Mouse (Mus musculus) liver, postnatal 0 days (tissue): Measurements from ENCODE around the gene Dydc2. TPM values are rescaled to one million over a fixed set of nuclear protein-coding genes. Genes with fewer than 3 reads are reported as not detected.

Experiments
- ATAC-seq: fragments of 200-750 bp; cut with Nextera tagmentation; 2 replicates; pipeline ENCODE4 v1.8.0; 2017; ENCODE audit warnings: mild to moderate bottlenecking, moderate library complexity
- DNase-seq: peaks from one replicate; pipeline ENCODE4 v3.0.0-alpha.2; 2016
- H3K27ac ChIP-seq: fragments of 300-500 bp; sonication (generic); 2 replicates; pipeline ENCODE4 v1.5.1; 2014; ENCODE audit warnings: antibody characterized with exemption, moderate library complexity, mild to moderate bottlenecking, low read depth
- H3K27me3 ChIP-seq: fragments of 300-500 bp; sonication (generic); 2 replicates; pipeline ENCODE4 v1.6.1; 2014; ENCODE audit warnings: low read length, control low read depth, mixed read lengths; ENCODE audit not compliant: insufficient read depth
- H3K36me3 ChIP-seq: fragments of 300-500 bp; sonication (generic); replicated peaks from 2 replicates; pipeline ENCODE4 v1.6.1; 2014; ENCODE audit warnings: mild to moderate bottlenecking, control low read depth, low read length, moderate library complexity, mixed read lengths; ENCODE audit not compliant: insufficient read depth
- H3K4me1 ChIP-seq: fragments of 300-500 bp; sonication (generic); 2 replicates; pipeline ENCODE4 v1.6.1; 2014; ENCODE audit warnings: antibody characterized with exemption, mild to moderate bottlenecking, control low read depth; ENCODE audit not compliant: insufficient read depth
- H3K4me2 ChIP-seq: fragments of 300-500 bp; sonication (generic); 2 replicates; pipeline ENCODE4 v1.6.1; 2014; ENCODE audit warnings: low read depth, mild to moderate bottlenecking, low read length, moderate library complexity, mixed read lengths
- H3K4me3 ChIP-seq: fragments of 300-500 bp; sonication (generic); 2 replicates; pipeline ENCODE4 v1.5.1; 2014; ENCODE audit warnings: low read depth, low read length
- H3K9ac ChIP-seq: fragments of 300-500 bp; sonication (generic); replicated peaks from 2 replicates; pipeline ENCODE4 v1.6.1; 2014; ENCODE audit warnings: mild to moderate bottlenecking, moderate library complexity
- H3K9me3 ChIP-seq: fragments of 300-500 bp; sonication (generic); 2 replicates; pipeline ENCODE4 v1.6.1; 2016; ENCODE audit warnings: mild to moderate bottlenecking, control low read depth, low read length, mixed read lengths
- CTCF ChIP-seq: sonication (generic); IDR thresholded peaks from 2 replicates; pipeline ENCODE4 v1.5.1; 2016; ENCODE audit warnings: antibody characterized with exemption, low read depth
- EP300 ChIP-seq: IDR thresholded peaks from 2 replicates; pipeline ENCODE4 v1.6.1; 2016; ENCODE audit warnings: antibody characterized with exemption, low read depth, mild to moderate bottlenecking
- WGBS: fragments of 180-500 bp; shearing (Covaris S2); extraction: QIAGEN DNeasy Blood & Tissue Kit; methylation state at CpG from one replicate; pipeline ENCODE4 v1.1.7; 2014; ENCODE audit not compliant: insufficient replicate concordance; 5-methylcytosine and 5-hydroxymethylcytosine counted together
- polyA plus RNA-seq: library from polyadenylated mRNA; unstranded; fragments of >200 nt; fragmentation: Nextera tagmentation; extraction: Ambion mirVana; gene quantifications from 2 replicates; pipeline ENCODE4 v1.2.1, GENCODE M21; 2015

Gene Dydc2
- polyA plus RNA-seq, 1 experiment from 2014 or later: not detected

DNA sequence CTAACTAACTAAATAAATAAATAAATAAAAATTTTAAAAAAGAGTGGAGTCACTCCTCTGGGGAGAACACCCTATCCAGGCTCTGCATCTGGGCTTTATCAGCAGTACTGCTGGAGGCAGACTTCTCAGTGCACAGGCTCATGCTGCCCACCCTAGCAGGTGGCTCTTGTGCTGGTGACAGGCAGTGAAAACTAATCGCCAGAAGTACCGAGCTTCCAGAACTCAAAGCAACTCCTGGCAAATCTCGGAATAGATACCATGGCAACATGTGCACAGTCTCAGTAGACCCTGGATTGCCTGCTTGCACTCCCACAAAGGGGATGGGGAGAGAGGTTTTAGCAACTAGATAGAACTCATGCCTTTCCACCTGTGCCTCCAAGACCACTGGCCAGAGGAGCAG is 62.1 kb downstream of the Dydc2 start:
- H3K9me3 ChIP-seq: no peaks in the 10 kb centered on the region
- WGBS: 60% methylated on average over 3 of the region's 3 CpGs
- peak overlapping the region; percentile 31 for H3K4me3 ChIP-seq
- ATAC-seq: peak; percentile 90
- H3K27me3 ChIP-seq: no peaks in the 10 kb centered on the region
- H3K27ac ChIP-seq: peak overlapping the region; percentile 83
- peak; percentile 96 for TF ChIP-seq EP300
- no peak for TF ChIP-seq CTCF
- peaks cover 11% of the 10 kb centered on the region for H3K36me3 ChIP-seq
- DNase-seq: peak; percentile 72
- peaks cover 68% of the 10 kb centered on the region for H3K4me1 ChIP-seq
- peak overlapping the region; percentile 60 for H3K9ac ChIP-seq
- peak overlapping the region; percentile 63 for H3K4me2 ChIP-seq

DNA sequence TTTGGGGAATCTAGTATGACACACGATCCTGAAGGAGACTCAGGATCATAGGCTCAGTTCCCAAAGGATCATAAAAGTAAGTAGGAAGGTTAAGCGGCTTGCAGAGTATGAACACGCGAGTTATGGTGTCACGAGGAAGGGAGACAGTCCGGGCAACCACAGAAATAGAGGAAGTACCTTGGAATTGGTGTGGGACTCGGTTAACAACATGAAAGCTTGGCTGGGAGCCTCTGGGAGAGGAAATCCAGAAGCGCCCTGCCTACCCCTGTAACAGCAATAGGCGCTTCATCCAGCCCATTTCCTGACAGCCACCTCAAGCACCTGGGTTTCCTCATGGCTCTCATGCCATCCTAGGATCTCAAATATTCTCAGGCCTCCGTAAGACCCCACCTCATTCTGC is 62.7 kb downstream of the Dydc2 start:
- peak overlapping the region; percentile 63 for H3K4me2 ChIP-seq

DNA sequence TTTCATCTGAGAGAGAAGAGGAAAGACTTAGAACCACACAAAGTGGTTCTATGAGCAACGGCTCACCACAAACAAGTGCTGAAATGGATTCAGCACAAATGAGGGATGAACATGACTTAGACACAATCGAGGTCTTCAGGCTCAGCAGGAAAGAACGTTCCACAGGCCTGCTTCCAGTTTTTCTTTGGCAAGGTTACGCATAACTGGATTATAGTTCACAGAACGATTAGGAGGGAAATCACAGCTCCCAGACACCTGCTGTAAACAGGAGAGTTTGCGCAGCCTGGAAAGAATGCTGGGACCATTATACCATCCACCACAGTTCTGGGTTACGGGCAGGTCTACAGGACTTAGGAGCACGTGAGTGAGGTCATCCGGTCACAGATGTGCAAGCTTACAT is 63.3 kb downstream of the Dydc2 start:
- Histone ChIP-seq H3K4me2 (peak overlapping the region; percentile 63), H3K27ac (peak overlapping the region; percentile 83), H3K4me1 (peaks cover 57% of the 10 kb centered on the region), H3K9me3 (no peaks in the 10 kb centered on the region), H3K36me3 (peaks cover 22% of the 10 kb centered on the region), H3K27me3 (no peaks in the 10 kb centered on the region), H3K4me3 (peak overlapping the region; percentile 31), H3K9ac (peak overlapping the region; percentile 60)
- TF ChIP-seq EP300 (no peak), CTCF (no peak)
- WGBS: 88% methylated on average over 9 of the region's 9 CpGs
- no peak for DNase-seq
- ATAC-seq: no peak

More for the DNA sequence above, 62.7 kb downstream of the Dydc2 start:
- 69% methylated on average over 10 of the region's 10 CpGs for WGBS
- TF ChIP-seq EP300 (no peak), CTCF (no peak)
- Histone ChIP-seq H3K36me3 (peaks cover 17% of the 10 kb centered on the region), H3K9ac (peak overlapping the region; percentile 60), H3K4me1 (peaks cover 62% of the 10 kb centered on the region), H3K27ac (peak overlapping the region; percentile 83), H3K4me3 (peak overlapping the region; percentile 31), H3K9me3 (no peaks in the 10 kb centered on the region), H3K27me3 (no peaks in the 10 kb centered on the region)
- ATAC-seq (0 out of 2 replicates have a peak, but pooled peaks have one; percentile 1), DNase-seq (no peak)

DNA sequence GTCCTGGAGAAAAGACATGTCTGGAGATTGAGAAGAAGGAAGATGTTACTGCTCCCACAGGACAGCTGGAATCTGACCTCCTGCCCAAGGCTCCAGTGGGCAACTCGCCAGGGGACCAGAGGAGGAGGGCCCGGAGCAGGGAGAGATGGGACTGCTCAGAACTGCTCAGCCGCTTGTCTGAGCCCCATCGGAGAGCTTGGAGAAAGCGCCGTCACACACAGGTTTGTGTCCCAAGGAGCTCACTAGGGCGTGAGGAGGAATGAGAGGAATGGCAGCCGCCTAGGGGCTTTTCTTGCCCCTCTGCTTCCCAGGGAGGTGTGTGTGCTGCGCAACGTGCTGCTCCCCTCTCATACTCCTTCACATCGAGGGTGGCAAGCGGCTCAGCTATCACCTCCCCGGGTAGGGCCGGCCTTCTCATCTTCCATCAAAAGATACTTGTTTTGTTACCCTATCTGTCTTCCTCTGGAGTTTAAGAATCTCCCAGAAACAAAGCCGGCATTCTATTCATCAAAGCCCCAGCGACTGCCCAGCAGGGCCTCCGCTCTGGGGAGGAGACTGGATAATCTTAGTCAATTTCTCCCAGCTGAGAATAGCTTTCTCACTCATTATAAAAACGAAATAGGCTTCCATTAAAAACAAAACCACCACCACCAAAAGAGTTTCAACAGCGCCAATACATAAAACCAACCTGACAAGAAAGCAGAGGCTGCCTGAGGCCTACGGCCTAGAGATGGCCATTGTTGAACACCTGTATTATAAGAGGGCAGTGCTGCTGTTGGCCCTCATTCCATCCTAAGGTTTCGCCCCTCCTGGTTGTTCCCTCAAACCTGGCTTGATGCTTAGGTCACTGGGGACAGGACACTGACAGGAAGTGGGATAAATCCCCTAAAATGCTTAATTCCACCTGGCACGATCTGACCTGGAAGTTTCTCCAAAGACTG is 64.5 kb downstream of the Dydc2 start:
- TF ChIP-seq CTCF: no peak
- TF ChIP-seq EP300: no peak
- peak overlapping the region; percentile 22; the same call in 1 of the 2 replicates for H3K27ac ChIP-seq
- DNase-seq (peak; percentile 54), ATAC-seq (no peak)
- peaks cover 48% of the 10 kb centered on the region for H3K4me1 ChIP-seq
- H3K4me3 ChIP-seq: peak overlapping the region; percentile 15; the same call in 1 of the 2 replicates
- peaks cover 30% of the 10 kb centered on the region for H3K36me3 ChIP-seq
- no peaks in the 10 kb centered on the region for H3K27me3 ChIP-seq
- H3K9me3 ChIP-seq: no peaks in the 10 kb centered on the region
- H3K9ac ChIP-seq: peak overlapping the region; percentile 38; the same call in 1 of the 2 replicates
- H3K4me2 ChIP-seq: peak overlapping the region; percentile 45
- 69% methylated on average over 22 of the region's 22 CpGs for WGBS

DNA sequence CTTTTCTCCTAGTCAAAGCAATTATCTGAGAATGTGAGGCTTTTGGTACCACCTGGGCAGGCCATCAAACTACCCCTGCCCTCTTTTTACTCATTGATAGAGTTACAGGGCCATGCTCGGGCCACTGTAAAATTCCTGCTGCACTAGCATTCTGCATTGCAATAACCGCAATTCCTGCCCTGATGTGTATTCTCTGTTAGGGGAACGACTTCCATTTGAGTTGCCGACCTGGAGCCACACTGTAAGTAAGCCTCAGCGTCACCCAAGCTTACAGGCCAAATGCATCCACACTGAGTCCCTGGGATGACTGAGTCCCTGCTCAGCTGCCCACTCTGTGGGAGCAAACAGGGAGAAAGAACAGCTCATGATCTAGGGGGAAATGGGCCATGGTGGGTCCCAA is 67.4 kb downstream of the Dydc2 start:
- Histone ChIP-seq H3K9ac (no peak overlapping the region), H3K27ac (no peak overlapping the region), H3K9me3 (no peaks in the 10 kb centered on the region), H3K4me3 (no peak overlapping the region), H3K4me1 (peaks cover 25% of the 10 kb centered on the region), H3K36me3 (peaks cover 51% of the 10 kb centered on the region), H3K4me2 (no peak overlapping the region), H3K27me3 (no peaks in the 10 kb centered on the region)
- TF ChIP-seq EP300: no peak
- no peak for TF ChIP-seq CTCF
- ATAC-seq (no peak), DNase-seq (no peak)
- WGBS: 90% methylated on average over 5 of the region's 5 CpGs

DNA sequence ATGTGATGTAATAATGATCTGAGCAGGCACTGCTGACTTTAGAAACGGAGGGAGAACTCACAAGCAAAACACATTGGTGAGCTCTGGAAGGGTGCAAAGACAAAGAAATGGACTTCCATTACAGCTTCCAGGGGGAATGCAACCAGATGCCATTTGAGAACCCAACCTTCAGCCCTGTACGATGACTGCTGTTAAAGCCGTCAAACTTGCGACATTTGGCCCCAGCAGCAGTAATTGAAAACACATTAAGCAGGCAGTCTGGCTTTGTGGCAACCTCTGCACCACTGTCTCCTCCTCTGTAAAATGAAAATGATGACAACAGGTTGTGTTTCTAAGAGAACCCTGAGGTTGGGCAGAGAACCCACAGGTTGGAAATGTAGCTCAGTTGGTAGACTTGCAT is 68.2 kb downstream of the Dydc2 start:
- 90% methylated on average over 4 of the region's 4 CpGs for WGBS

More for the DNA sequence above, 68.2 kb downstream of the Dydc2 start:
- Histone ChIP-seq H3K4me2 (no peak overlapping the region), H3K27me3 (no peaks in the 10 kb centered on the region), H3K4me1 (peaks cover 17% of the 10 kb centered on the region), H3K9me3 (no peaks in the 10 kb centered on the region), H3K27ac (no peak overlapping the region), H3K4me3 (no peak overlapping the region), H3K36me3 (peaks cover 51% of the 10 kb centered on the region), H3K9ac (no peak overlapping the region)
- TF ChIP-seq CTCF: no peak
- no peak for TF ChIP-seq EP300
- no peak for ATAC-seq
- DNase-seq: no peak
